Mouse (Mus musculus) limb, embryonic 12.5 days (tissue): ENCODE data around the gene Cd3e. TPM values are rescaled to one million over a fixed set of nuclear protein-coding genes. Genes with fewer than 3 reads are reported as not detected.
"Not testable (repeated sequence)": the region's sequence is repeated elsewhere in the genome, so short reads cannot be mapped to it uniquely, and the experiment has no call there.

Source experiments
- ATAC-seq: fragments of 200-750 bp; cut with Nextera tagmentation; 2 replicates; pipeline ENCODE4 v1.8.0; 2017; ENCODE audit warnings: low read depth, moderate TSS enrichment; ENCODE audit not compliant: insufficient number of reproducible peaks, insufficient read depth, low FRiP score, low TSS enrichment
- H3K27ac ChIP-seq: fragments of 300-500 bp; sonication (generic); 2 replicates; pipeline ENCODE4 v1.5.1; 2016; ENCODE audit warnings: mild to moderate bottlenecking, moderate library complexity
- H3K27me3 ChIP-seq: fragments of 300-500 bp; sonication (generic); 2 replicates; pipeline ENCODE4 v1.6.1; 2016; ENCODE audit warnings: mild to moderate bottlenecking, moderate library complexity
- H3K36me3 ChIP-seq: fragments of 300-500 bp; sonication (generic); 2 replicates; pipeline ENCODE4 v1.6.1; 2016; ENCODE audit warnings: mild to moderate bottlenecking, moderate library complexity
- H3K4me1 ChIP-seq: fragments of 300-500 bp; sonication (generic); replicated peaks from 2 replicates; pipeline ENCODE4 v1.6.1; 2016
- H3K4me2 ChIP-seq: fragments of 300-500 bp; sonication (generic); 2 replicates; pipeline ENCODE4 v1.6.1; 2016; ENCODE audit warnings: mild to moderate bottlenecking, moderate library complexity
- H3K4me3 ChIP-seq: fragments of 300-500 bp; sonication (generic); replicated peaks from 2 replicates; pipeline ENCODE4 v1.5.1; 2016; ENCODE audit warnings: mild to moderate bottlenecking
- H3K9ac ChIP-seq: fragments of 300-500 bp; sonication (generic); replicated peaks from 2 replicates; pipeline ENCODE4 v1.6.1; 2016; ENCODE audit warnings: mild to moderate bottlenecking, moderate library complexity
- H3K9me3 ChIP-seq: fragments of 300-500 bp; sonication (generic); 2 replicates; pipeline ENCODE4 v1.6.1; 2016; ENCODE audit warnings: mild to moderate bottlenecking, moderate library complexity
- WGBS: fragments of 180-500 bp; shearing (Covaris S2); methylation state at CpG from one replicate; pipeline ENCODE4 v1.1.7; 2016; 5-methylcytosine and 5-hydroxymethylcytosine counted together
- polyA plus RNA-seq: library from polyadenylated mRNA; unstranded; fragments of >200 nt; fragmentation: Nextera tagmentation; extraction: Ambion mirVana; gene quantifications from 2 replicates; pipeline ENCODE4 v1.2.1, GENCODE M21; 2016

Gene Cd3e
- polyA plus RNA-seq, 1 experiment from 2014 or later = 0.14 TPM

DNA sequence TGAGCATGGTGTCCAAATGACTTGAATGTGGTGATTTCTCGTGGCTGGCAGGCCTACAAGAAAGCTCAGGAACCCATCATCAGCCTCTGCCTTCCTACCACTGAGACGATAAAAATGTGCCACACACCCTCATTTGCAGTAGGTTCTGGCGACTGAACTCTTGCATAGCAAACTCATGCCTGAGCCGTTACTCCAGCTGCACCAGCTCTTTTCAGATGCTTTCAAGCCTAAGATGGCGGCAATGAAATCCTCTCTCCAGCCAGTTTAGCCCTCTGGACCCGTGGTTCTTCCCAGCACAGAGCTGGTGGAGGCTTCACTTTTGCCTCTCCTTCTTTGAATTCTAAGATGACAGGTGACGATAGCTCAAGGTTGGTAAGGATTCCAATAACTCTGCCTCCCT is 29.6 kb downstream of the Cd3e start:
- no peaks in the 10 kb centered on the region for H3K4me1 ChIP-seq
- no peak overlapping the region for H3K4me2 ChIP-seq
- H3K9ac ChIP-seq = no peak overlapping the region
- no peak overlapping the region for H3K27ac ChIP-seq
- ATAC-seq = no peak
- 79% methylated on average over 7 of the region's 7 CpGs for WGBS
- H3K36me3 ChIP-seq = no peaks in the 10 kb centered on the region
- no peaks in the 10 kb centered on the region for H3K9me3 ChIP-seq
- H3K27me3 ChIP-seq = peaks cover 16% of the 10 kb centered on the region; the same call in 1 of the 2 replicates
- no peak overlapping the region for H3K4me3 ChIP-seq

DNA sequence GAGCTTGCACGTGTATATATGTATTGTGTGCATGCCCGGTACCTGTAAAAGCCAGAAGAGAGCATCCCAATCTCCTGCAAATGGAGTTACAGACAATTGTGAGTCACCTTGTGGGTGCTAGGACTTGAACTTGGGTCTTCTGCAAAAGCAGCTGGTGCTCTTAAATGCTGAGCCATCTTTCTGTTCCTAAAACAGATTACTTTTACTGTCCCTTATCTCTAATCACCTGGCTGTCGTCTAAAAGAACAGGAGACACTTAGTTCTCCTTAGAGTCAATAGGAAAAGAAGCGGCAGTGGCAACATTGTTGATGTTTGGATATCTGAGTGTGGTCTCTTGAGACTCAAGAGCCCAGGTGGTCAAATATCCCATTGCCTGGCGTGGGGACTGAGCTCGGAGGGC is 31.6 kb downstream of the Cd3e start:
- H3K4me2 ChIP-seq = no peak overlapping the region
- no peaks in the 10 kb centered on the region for H3K36me3 ChIP-seq
- no peak overlapping the region for H3K9ac ChIP-seq
- ATAC-seq = no peak
- WGBS = 83% methylated on average over 6 of the region's 6 CpGs
- H3K4me3 ChIP-seq = no peak overlapping the region
- H3K27ac ChIP-seq = no peak overlapping the region
- peaks cover 29% of the 10 kb centered on the region for H3K27me3 ChIP-seq
- H3K9me3 ChIP-seq = no peaks in the 10 kb centered on the region
- no peaks in the 10 kb centered on the region for H3K4me1 ChIP-seq

DNA sequence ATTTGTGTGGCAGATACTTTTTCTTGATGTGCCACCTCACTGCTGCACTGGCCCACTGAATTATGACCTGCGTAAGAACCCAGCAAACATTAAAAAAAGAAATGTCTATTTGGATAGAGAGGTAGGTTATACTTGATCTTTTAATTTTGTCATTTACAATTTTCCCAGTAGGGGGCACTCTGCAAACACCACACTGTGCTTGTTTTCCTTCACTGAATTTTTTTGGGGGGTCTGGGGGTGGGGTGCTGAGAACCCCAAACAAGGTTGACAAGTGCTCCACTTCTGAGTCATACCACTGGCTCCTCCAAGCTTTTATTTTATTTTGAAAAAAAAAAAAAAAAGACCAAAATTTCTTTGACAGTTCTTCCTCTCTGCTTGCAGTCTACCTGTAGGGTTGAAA is 40.0 kb downstream of the Cd3e start:
- 65% methylated on average over 1 of the region's 1 CpGs for WGBS
- H3K9ac ChIP-seq = no peak overlapping the region
- no peak for ATAC-seq
- no peaks in the 10 kb centered on the region for H3K36me3 ChIP-seq
- H3K27me3 ChIP-seq = peaks cover 26% of the 10 kb centered on the region
- no peaks in the 10 kb centered on the region for H3K9me3 ChIP-seq
- H3K4me3 ChIP-seq = no peak overlapping the region
- no peak overlapping the region for H3K27ac ChIP-seq
- H3K4me1 ChIP-seq = peaks cover 10% of the 10 kb centered on the region
- no peak overlapping the region for H3K4me2 ChIP-seq

DNA sequence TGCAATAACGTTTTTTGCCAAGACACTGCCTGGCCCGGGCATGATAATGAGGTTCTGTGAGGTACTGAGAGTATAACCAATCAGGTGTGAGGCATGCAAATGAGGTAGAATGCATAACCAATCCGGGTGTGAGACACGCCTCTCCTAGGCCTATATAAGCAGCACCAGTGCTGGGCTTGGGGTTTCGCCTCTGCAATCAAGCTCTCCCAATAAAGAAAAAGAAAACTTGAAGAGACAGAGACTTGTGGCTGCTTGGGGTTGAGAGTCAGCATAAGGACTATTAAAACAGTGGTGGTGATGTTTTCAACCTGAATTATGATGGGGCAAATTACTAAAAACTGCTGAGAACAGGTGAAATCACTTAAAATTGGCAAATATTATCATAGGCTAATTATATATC is 41.7 kb downstream of the Cd3e start:
- Histone ChIP-seq H3K4me1 (peaks cover 14% of the 10 kb centered on the region), H3K27me3 (peaks cover 13% of the 10 kb centered on the region)
- H3K4me2 ChIP-seq, H3K9me3 ChIP-seq, ATAC-seq, H3K9ac ChIP-seq, H3K36me3 ChIP-seq, H3K4me3 ChIP-seq, H3K27ac ChIP-seq: not testable (repeated sequence)
- WGBS = 86% methylated on average over 5 of the region's 5 CpGs

DNA sequence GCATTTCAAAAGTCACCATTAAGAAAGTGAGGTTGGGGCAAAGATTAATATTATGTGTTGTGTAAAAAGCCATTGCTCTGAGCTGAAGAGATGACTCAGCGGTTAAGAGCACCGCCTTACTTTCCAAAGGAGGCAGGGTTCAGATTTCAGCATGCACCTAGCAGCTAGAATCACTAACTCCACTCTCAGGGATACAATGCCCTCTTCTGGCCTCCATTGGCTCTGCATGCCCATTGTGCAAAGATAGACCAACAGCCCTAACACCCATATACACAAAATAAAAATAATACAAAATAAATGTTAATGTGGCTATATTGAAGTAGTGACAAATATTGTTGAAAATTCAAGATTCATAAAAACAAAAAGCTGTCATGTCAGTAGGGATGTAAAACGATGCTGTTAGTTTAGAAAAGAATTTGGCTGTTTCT is 42.6 kb downstream of the Cd3e start:
- peaks cover 14% of the 10 kb centered on the region for H3K4me1 ChIP-seq
- H3K9ac ChIP-seq = no peak overlapping the region
- no peak overlapping the region for H3K4me3 ChIP-seq
- peaks cover 9% of the 10 kb centered on the region for H3K27me3 ChIP-seq
- H3K9me3 ChIP-seq = no peaks in the 10 kb centered on the region
- H3K4me2 ChIP-seq = no peak overlapping the region
- no peak for ATAC-seq
- peaks cover 6% of the 10 kb centered on the region for H3K36me3 ChIP-seq
- H3K27ac ChIP-seq = no peak overlapping the region
- WGBS = 29% methylated on average over 3 of the region's 3 CpGs

DNA sequence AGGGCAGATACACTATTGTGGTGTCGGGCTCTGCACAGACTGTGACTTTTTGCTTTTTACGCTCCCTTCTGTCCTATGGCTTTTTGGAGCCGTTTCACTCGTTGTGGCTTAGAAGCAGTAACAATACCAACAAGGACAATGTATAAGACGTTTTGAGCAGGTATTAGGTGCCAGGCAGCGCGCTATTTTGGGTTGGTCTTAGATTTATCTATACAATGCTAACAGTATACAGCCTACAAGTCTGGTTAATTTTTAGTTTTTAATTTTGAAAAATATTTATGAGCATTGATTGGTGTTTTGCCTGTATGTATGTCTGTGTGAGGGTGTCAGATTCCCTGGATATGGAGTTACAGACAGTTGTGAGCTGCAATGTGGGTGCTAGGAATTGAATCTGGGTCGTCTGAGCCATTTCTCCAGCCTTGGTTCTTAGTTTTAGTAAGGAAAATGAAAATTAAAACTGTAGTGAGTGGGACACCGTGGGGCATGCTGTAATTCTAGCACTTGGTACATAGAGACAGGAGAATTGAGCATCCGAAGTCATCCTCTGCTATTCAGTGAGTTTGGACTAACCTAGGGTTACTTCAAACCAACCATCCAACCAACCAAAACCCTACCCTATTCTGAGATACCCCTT is 43.5 kb downstream of the Cd3e start:
- Histone ChIP-seq H3K36me3 (peaks cover 13% of the 10 kb centered on the region), H3K9ac (peak overlapping the region; percentile 32), H3K4me2 (peak overlapping the region; percentile 75), H3K4me3 (peak overlapping the region; percentile 72), H3K9me3 (no peaks in the 10 kb centered on the region), H3K4me1 (peaks cover 14% of the 10 kb centered on the region), H3K27ac (0 out of 2 replicates have a peak overlapping the region, but pooled peaks have one; percentile 41), H3K27me3 (peaks cover 5% of the 10 kb centered on the region)
- 18% methylated on average over 10 of the region's 10 CpGs for whole genome bisulfite sequencing
- ATAC-seq = peak; percentile 49; the same call in 1 of the 2 replicates

DNA sequence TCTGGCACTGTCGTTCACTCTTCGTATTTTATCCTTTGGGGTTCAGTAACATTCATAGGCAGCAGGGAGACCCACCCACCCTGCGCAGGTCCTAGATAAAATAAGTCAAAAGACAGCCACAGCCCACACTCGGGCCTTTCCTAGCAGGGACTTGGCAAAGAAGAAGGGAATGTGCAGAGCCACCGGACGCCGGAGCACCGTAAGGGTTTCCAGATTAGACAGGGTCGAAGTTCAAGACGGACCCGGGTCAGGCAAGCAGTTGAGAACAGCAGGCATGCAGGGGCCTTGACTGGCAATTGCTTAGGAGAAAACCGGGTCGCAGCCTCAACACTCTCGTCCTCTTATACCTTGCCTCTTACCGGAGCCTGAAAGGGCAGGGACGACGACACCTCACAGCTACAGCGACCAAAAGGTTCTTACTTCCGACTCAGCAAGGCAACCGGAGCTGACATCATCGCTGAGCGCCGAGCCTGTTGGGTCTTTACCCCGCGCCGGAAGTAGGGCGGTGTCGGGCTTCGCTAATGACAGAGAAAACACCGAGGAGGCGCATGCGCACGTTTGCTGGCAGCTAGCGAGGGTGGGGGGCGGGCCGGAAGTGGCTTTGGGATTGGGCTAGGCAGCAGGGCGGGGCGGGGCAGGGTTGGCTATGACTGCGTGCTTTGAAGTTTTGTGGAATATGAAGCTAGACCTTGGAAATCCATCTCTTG is 44.1 kb downstream of the Cd3e start, which contains the start of gene Ube4a:
TSS of gene Ube4a (minus strand) at position 475 of the 707 bp plus-strand sequence.
- Histone ChIP-seq H3K9ac (peak within 1 kb of the TSS; percentile 73), H3K27ac (0 out of 2 replicates have a peak within 1 kb of the TSS, but pooled peaks have one; percentile 41), H3K4me3 (peak within 1 kb of the TSS; percentile 72), H3K27me3 (0 out of 2 replicates have a peak, but pooled peaks cover under 1% of the 10 kb centered on the region), H3K4me2 (peak within 1 kb of the TSS; percentile 75), H3K36me3 (peaks cover 15% of the 10 kb centered on the region), H3K4me1 (peaks cover 14% of the 10 kb centered on the region), H3K9me3 (no peaks in the 10 kb centered on the region)
- ATAC-seq = peak; percentile 89
- under 1% methylated on average over 39 of the region's 39 CpGs for WGBS

DNA sequence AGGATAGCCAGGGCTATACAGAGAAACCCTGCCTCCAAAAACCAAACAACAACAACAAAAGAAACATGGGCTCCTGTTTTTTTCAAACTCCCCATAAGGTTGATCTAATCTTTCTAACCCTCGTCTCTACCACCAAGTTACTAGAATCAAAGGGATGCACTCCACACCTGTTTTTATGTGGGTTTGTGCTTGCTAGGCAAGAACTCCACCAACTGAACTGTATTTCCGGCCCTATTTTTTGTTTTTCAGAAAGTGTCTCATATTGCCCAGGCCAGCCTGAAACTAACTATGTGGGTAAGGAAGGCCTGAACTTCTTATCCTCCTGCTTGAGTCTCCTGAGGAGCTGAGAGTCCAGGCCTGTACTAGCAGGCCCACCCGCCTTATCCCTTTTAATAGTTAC is 55.0 kb downstream of the Cd3e start:
- no peak overlapping the region for H3K9ac ChIP-seq
- no peak for ATAC-seq
- H3K27me3 ChIP-seq = no peaks in the 10 kb centered on the region
- no peak overlapping the region for H3K4me3 ChIP-seq
- 89% methylated on average over 3 of the region's 3 CpGs for WGBS
- no peaks in the 10 kb centered on the region for H3K4me1 ChIP-seq
- H3K27ac ChIP-seq = no peak overlapping the region
- no peaks in the 10 kb centered on the region for H3K9me3 ChIP-seq
- peaks cover 80% of the 10 kb centered on the region for H3K36me3 ChIP-seq
- H3K4me2 ChIP-seq = no peak overlapping the region

Other genes starting within 250 kb of the Cd3e start
- gene Arcn1, start 241.8 kb downstream of the Cd3e start, polyA plus RNA-seq = 194 and 208 TPM in 2 replicates
- gene Ift46, start 241.7 kb downstream of the Cd3e start, polyA plus RNA-seq = 139 and 150 TPM in 2 replicates
- gene Tmem25, start 210.3 kb downstream of the Cd3e start, polyA plus RNA-seq = 3.6 and 3.7 TPM in 2 replicates
- not detected in 2 replicates for gene Ttc36, start 206.6 kb downstream of the Cd3e start, polyA plus RNA-seq
- gene Kmt2a, start 128.3 kb downstream of the Cd3e start, polyA plus RNA-seq = 18.2 and 19.9 TPM in 2 replicates
- gene Atp5l, start 88.9 kb downstream of the Cd3e start, polyA plus RNA-seq = 556 and 596 TPM in 2 replicates
- gene Ube4a, start 44.0 kb downstream of the Cd3e start, polyA plus RNA-seq = 26.4 and 27.8 TPM in 2 replicates
- gene Cd3g, start 29.2 kb downstream of the Cd3e start, polyA plus RNA-seq = 0.20 and 1.5 TPM in 2 replicates
- not detected in 2 replicates for gene Cd3d, start 27.8 kb downstream of the Cd3e start, polyA plus RNA-seq
- gene Mpzl2, start 30.2 kb upstream of the Cd3e start, polyA plus RNA-seq = 12.7 and 16.8 TPM in 2 replicates
- 2.3 and 2.5 TPM in 2 replicates for gene Mpzl3, start 45.6 kb upstream of the Cd3e start, polyA plus RNA-seq
- 0.99 and 1.00 TPM in 2 replicates for gene Jaml, start 69.6 kb upstream of the Cd3e start, polyA plus RNA-seq
- gene Scn2b, start 108.2 kb upstream of the Cd3e start, polyA plus RNA-seq = 6.4 and 6.9 TPM in 2 replicates
- 0.28 and 0.49 TPM in 2 replicates for gene Scn4b, start 128.8 kb upstream of the Cd3e start, polyA plus RNA-seq
- not detected in 2 replicates for gene BC049352, start 172.4 kb upstream of the Cd3e start, polyA plus RNA-seq
- not detected in 2 replicates for gene Tmprss4, start 194.5 kb upstream of the Cd3e start, polyA plus RNA-seq